Mouse (Mus musculus): ENCODE measurements around the gene 2810408A11Rik.

Gene 2810408A11Rik

DNA sequence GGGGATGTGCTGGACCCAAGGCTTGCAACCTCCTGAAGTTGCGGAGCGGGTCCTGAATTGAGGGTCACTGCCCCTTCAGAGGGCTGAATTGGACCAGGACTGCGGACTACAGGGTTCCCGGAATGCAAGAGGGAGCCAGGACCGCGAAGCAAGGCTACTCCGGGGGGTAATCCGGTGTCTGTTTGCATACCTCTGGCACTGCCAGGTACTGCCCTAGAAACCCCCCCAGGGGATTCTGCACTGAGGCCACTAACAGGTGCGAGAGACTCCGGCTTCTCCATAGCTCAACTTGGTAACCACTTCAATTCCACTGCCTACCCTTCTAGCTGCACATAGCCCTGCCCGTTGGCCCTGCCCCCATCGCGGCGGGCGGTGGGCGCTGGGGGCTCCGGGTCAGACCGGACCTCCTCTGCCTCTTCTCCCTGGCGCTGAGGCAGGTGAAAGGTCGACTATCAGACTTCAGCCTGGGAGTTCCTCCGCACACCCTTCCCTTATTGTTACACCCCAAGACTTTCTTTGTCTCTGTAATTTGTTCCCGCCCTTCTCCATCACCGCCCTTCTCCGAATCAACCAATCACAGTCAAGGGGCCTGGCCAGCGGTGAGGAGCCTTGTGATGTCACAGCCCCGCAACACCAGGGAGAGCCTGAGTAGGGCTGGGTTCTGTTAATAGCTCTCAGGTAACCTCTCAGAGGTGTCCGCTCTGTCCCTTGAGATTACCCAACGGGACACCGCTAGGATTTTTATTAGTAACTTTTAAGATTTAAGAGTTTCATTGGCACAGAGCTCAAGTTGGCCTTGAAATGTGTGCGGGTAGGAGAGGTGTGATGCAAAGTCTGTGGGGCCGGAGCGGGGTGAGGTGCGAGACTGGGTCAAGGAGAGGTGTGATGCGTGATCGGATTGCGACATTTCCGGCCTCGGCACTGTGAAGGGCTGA is at the start of gene 2810408A11Rik, which contains the start of gene Neurl4:
Gene 2810408A11Rik (minus strand): TSS at position 517 of the 935 bp plus-strand sequence.
Gene Neurl4 (plus strand): TSS at position 602 of the 935 bp plus-strand sequence.
- in situ Hi-C loops (cut with MboI; ENCODE audit: low pct_unique_long_range_greater_than_20kb in 1 of 2, low sequenced_read_pairs in 2 of 2, unreplicated experiment in 1 of 2): no loop called here

DNA sequence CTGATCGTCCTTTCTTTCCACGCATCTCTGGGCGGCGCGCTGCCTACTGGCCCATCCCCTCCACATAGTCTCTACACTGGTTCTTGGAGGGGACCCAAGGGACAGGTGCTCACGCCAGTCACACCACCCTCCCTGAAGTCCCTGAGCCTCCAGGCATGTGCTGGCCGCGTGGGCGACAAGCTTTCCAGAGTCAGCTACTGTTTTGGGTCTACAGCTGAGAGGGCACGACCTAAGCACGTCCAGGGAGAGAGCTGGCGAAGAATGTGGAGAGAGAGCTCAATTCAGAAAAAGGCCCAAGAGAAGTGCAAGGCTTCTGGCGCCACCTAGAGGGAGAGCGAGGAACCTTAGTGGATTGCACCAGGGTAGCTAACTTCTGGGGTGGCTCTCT is 48.0 kb upstream of the 2810408A11Rik start:
- in situ Hi-C loops (cut with MboI; ENCODE audit: low pct_unique_long_range_greater_than_20kb in 1 of 2, low sequenced_read_pairs in 2 of 2, unreplicated experiment in 1 of 2): no loop called here

DNA sequence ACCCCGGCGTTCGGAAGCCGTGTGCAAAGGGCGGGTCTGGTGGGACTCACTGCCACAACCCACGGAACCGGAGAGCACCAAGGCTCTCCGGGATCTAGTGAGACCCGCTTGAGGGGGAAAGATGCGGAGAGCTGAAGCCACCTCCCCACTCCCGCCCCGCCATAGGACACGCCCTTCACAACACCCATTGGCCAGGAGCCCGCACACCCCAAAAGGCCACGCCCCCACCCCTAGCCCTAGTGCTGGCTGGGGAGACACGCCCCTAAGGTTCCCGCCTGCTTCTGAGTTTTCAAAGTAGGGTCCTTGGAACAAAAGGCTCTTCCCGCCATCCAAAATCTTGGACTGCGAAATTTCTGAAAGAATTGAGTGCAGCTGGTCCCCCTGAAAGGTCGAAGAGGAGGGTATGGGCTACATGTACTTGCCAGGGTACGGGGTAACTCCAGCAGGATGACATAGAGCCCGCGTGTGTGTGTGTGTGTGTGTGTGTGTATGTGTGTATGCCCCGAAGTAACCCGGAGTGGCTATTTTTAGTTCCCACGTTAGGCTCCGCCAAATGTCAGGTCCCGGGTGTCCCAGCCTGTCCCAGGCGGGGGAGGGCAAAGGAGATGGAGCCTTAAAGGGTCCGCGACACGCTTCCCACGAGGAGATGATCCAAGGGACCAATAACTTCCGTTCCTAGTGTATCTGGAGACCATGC is 47.4 kb upstream of the 2810408A11Rik start, which contains the start of gene Slc2a4:
Gene Slc2a4 (minus strand): TSS at position 123 of the 697 bp plus-strand sequence.
- in situ Hi-C loops (cut with MboI; ENCODE audit: low pct_unique_long_range_greater_than_20kb in 1 of 2, low sequenced_read_pairs in 2 of 2, unreplicated experiment in 1 of 2): no loop called here

- in situ Hi-C loops (cut with MboI; ENCODE audit: low pct_unique_long_range_greater_than_20kb in 1 of 2, low sequenced_read_pairs in 2 of 2, unreplicated experiment in 1 of 2): no loop called here
Observed at GRCm38 (mm10) chr11:69947337-69948065, 46.7 kb upstream of the 2810408A11Rik start.

DNA sequence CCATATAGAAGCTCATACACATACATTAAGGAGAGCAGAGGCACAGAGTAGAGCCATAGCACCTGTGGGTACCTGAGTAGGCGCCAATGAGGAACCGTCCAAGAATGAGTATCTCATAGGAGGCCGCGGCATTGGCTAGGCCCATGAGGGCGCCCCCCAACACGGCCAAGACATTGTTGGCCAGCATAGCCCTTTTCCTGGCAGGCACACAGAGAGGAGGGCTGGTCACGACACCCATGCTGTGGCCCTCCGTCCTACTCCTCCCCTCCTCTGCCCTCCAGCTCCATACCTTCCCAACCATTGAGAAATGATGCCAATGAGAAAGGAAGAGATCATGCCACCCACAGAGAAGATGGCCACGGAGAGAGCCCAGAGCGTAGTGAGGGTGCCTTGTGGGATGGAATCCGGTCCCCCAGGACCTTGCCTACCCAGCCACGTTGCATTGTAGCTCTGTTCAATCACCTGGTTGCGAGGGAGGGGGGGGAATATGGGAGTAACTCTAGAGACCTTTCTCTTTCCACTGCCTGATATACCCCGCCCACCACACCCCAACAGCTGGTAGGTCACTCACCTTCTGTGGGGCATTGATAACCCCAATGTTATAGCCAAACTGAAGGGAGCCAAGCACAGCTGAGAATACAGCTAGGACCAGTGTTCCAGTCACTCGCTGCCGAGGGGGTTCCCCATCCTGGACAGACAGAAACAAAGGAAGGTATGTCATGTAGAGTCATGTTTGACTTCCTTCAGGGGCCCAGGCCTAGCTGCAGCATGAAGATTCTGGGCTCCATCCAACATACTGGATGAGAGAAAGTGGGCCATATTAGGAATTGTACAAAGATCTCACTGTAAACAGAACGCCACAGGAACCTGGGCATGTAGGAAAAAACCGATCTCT is 45.5 kb upstream of the 2810408A11Rik start:
- in situ Hi-C loops (cut with MboI; ENCODE audit: low pct_unique_long_range_greater_than_20kb in 1 of 2, low sequenced_read_pairs in 2 of 2, unreplicated experiment in 1 of 2): no loop called here

GRCm38 (mm10) chr11:69945216-69945615 is 44.4 kb upstream of the 2810408A11Rik start:
- in situ Hi-C loops (cut with MboI; ENCODE audit: low pct_unique_long_range_greater_than_20kb in 1 of 2, low sequenced_read_pairs in 2 of 2, unreplicated experiment in 1 of 2): no loop called here

- in situ Hi-C loops (cut with MboI; ENCODE audit: low pct_unique_long_range_greater_than_20kb in 1 of 2, low sequenced_read_pairs in 2 of 2, unreplicated experiment in 1 of 2): no loop called here
Observed at GRCm38 (mm10) chr11:69940962-69941361, 40.2 kb upstream of the 2810408A11Rik start.

DNA sequence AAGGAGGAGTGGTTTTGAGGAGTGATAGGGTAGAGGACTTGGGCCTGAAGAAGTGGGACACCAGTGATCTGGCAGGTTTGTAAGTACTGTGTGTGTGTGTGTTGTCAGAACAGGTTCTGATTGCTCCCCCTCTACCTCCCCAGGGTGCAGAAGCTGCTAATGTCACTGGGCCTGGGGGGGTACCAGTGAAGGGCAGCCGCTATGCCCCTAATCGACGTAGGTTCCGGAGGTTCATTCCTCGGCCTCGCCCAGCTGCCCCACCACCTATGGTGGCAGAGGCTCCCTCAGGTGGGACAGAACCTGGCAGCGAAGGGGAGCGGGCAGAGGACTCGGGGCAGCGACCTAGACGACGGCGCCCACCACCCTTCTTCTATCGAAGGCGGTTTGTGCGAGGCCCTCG is 38.9 kb upstream of the 2810408A11Rik start:
- in situ Hi-C loops (cut with MboI; ENCODE audit: low pct_unique_long_range_greater_than_20kb in 1 of 2, low sequenced_read_pairs in 2 of 2, unreplicated experiment in 1 of 2): no loop called here

- in situ Hi-C loops (cut with MboI; ENCODE audit: low pct_unique_long_range_greater_than_20kb in 1 of 2, low sequenced_read_pairs in 2 of 2, unreplicated experiment in 1 of 2): no loop called here
Observed at GRCm38 (mm10) chr11:69939181-69939580, 38.4 kb upstream of the 2810408A11Rik start.

DNA sequence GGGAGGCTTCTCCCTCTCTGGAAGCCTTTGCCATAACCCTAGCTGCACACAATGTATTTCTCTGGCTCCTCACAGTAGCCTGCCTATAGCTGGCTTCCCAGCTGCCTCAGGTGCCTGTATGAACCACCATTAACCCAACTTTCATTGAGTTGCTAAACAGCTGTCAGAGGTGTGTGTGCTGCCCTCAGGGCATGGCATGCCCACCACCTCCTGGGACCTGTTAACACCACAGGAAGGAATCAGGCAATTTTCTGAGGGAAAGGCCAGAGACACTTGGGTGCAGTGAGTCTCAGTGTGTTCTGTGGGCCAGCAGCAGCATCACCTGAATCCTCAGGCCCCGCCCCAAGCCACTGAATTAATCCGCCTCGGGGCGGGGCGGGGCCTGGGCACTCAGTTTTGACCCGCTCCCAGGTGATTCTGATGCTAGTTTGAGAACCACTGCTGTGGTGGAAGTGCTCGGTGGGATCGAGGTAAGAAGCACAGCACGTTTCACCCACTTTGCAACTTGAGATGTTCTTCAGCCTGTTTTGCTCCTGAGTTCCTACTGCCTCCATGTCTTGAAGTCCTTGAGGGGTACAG is 37.7 kb upstream of the 2810408A11Rik start:
- in situ Hi-C loops (cut with MboI; ENCODE audit: low pct_unique_long_range_greater_than_20kb in 1 of 2, low sequenced_read_pairs in 2 of 2, unreplicated experiment in 1 of 2): no loop called here

DNA sequence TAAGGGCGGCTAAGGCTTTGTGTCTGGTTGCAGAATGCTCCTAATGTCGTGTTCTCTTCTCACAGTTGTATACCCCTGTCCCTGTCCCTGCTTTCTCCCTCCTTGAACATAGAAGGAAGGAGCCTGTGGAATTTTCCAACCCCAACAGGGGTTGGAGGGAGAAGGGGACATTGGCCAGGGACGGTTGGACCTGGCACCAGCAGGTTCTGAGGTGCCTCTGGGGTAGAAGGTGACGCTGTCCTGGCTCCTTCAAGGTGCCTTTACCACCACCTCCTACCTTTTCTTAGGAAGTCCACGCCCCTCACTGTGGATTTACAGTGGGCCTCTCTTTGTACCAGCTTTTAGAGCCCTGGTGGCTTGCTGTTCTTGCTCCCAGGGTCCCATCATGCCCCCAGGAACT is 37.0 kb upstream of the 2810408A11Rik start:
- in situ Hi-C loops (cut with MboI; ENCODE audit: low pct_unique_long_range_greater_than_20kb in 1 of 2, low sequenced_read_pairs in 2 of 2, unreplicated experiment in 1 of 2): no loop called here

DNA sequence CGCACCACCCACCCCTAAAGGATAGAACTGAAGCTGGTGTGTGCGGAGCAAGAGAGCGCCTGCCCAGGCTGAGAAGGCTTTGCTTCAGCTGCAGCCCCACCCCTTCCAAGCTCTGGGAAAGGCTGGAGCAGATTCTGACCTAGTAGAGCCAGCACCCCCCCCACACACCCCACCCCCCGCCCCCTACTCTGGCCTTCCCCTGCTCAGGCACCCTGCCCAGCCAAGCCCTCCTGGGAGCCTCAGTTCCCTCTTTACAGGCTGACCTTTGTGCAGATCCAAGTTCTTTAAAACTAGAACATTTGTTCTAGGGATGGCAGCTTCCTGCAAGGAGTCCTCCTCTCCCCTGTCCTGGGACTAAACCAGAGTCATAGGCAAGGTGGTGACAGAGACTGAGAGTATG is 36.6 kb upstream of the 2810408A11Rik start:
- in situ Hi-C loops (cut with MboI; ENCODE audit: low pct_unique_long_range_greater_than_20kb in 1 of 2, low sequenced_read_pairs in 2 of 2, unreplicated experiment in 1 of 2): no loop called here

DNA sequence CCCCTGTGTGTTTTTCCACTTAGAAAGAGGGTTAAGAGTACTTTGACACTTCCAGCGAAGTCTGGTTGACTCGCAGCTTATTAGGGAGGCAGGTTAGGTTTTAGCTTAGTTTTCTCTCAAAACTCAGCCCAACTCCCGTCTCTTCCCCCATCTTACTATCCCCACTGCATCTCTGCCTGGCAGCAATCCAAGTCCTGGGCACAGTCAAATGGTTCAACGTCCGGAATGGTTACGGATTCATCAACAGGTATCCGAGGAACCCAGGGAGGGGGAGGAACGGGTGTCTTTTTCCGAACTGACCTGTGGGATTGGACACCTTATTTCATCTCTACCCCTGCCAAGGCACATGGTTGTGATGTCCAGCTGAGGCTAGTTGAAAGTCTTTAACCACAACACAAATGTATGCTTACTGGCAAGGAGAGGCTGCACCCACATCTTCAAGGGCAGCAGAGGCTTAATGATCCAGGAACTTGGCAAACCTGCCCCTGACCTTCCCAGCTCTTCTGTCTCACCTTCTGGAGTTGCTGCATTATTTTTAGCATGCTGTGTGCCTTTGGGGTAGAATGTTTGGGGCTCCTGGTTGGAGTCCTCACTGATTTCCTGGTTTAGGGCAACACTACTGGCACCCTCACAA is 36.0 kb upstream of the 2810408A11Rik start:
- in situ Hi-C loops (cut with MboI; ENCODE audit: low pct_unique_long_range_greater_than_20kb in 1 of 2, low sequenced_read_pairs in 2 of 2, unreplicated experiment in 1 of 2): no loop called here

DNA sequence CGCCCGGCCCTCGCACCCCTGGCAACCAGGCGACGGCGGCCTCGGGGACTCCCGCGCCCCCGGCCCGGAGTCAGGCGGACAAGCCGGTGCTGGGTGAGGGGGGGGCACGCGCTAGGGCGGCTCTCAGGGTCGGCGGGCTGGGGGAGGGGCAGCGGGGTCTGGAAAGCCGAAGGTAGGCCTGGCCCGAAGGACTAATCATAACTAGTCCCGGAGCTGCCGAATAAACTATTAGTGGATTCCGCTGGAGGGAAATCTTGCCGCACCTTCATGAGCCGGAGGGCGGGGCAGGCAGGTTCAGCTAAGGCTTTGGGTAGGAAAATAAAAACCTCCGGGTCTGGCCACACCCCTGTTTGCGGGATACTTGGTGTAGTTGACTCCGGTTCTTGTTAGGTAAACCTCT is 35.4 kb upstream of the 2810408A11Rik start:
- in situ Hi-C loops (cut with MboI; ENCODE audit: low pct_unique_long_range_greater_than_20kb in 1 of 2, low sequenced_read_pairs in 2 of 2, unreplicated experiment in 1 of 2): no loop called here

DNA sequence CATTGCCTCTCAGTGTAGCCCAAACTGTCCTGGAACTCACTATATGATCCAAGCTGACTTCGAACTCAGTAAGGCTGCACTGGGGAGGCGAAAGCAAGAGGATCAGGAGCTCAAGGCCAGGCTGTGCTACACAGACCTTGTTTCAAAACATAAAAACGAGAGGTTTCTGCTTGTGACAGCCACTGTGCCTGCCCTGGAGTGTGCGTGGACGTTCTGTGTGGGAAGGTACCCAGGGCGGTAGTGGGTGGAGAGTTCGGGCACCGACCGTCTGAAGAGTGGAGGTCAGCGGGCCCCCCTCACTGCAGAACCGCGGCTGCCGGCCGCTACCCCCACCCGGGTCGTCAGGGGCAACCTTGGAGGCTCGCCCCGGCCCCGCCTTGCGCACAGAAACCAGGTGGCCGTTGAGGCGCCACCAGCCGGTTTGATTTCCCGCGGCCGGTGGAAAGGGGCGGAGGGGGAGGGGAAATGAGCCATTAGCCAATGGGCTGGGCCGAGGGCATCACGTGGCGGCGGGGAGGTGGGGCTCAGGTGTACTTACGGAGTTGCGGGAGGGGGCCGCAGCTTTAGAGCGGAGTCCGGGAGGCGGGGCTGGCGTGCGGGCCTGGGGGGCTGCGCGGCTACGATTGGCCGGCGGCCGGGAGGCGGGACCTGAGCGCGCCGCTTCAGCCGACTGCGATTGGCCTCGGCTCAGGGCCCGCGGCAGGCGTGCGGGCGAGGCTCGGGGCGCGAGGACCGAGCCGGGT is 34.5 kb upstream of the 2810408A11Rik start, which contains the start of gene Ybx2:
Gene Ybx2 (plus strand): TSS at position 660 of the 743 bp plus-strand sequence.
- in situ Hi-C loops (cut with MboI; ENCODE audit: low pct_unique_long_range_greater_than_20kb in 1 of 2, low sequenced_read_pairs in 2 of 2, unreplicated experiment in 1 of 2): no loop called here

DNA sequence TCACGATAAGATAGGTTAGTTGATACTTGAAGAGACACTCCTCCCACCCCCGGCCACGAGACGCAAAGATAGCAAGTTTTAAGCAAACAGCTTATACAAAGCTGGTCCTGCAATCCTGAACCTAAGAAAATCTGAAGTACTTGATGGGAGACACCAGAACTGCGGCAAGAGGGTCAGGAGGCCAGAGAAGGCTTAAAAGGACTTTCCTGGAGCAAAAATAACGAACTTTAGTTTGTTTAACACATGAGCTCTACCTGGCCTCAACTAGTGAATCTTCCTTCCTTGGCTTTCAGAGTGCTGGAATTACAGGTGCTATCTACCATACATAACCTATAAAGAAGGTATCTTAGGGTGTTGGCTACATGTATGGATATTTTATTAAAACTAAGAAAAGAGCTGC is 33.9 kb upstream of the 2810408A11Rik start:
- in situ Hi-C loops (cut with MboI; ENCODE audit: low pct_unique_long_range_greater_than_20kb in 1 of 2, low sequenced_read_pairs in 2 of 2, unreplicated experiment in 1 of 2): no loop called here

Measured in mouse embryonic stem cell (cell line).